ENCODE assay signal across 19 mouse cellular contexts in genomic region chr15:25693708-25694107, GRCm38 (mm10).
DNase-seq lines count a peak whose midpoint lies in the region; ATAC-seq and TF ChIP-seq lines count a peak whose summit lies in the region.
"Had no signal": no experiment of that assay in that cellular context is flagged by ENCODE, and none has a peak within 500 bp of the region (broad histone marks: within the 10 kb centered on the region; RNA-seq: fewer than 3 reads in every experiment).

No protein-coding gene starts in this region.

- no peaks in the 10 kb centered on the region for H3K27me3 ChIP-seq in kidney, embryonic 14.5 days (ENCODE audit: control insufficient read depth, insufficient read depth, low read length)
- H3K27me3 ChIP-seq in midbrain, postnatal 0 days (ENCODE audit: insufficient read depth, low read length) = no peaks in the 10 kb centered on the region
- no peaks in the 10 kb centered on the region; the same call in 1 of the 2 replicates for H3K27me3 ChIP-seq in midbrain, embryonic 13.5 days
- H3K27me3 ChIP-seq in embryonic facial prominence, embryonic 13.5 days = no peaks in the 10 kb centered on the region
- H3K27me3 ChIP-seq: hindbrain, embryonic 15.5 days; limb, embryonic 12.5 days; midbrain, embryonic 12.5 days had no signal

- no peak overlapping the region for H3K4me2 ChIP-seq in kidney, embryonic 14.5 days (replicated peaks; ENCODE audit: low read depth, low read length)
- H3K4me2 ChIP-seq in midbrain, postnatal 0 days (ENCODE audit: low read depth, low read length, poor library complexity, severe bottlenecking) = no peak overlapping the region
- H3K4me2 ChIP-seq in midbrain, embryonic 13.5 days (replicated peaks) = no peak overlapping the region
- H3K4me2 ChIP-seq in embryonic facial prominence, embryonic 13.5 days = no peak overlapping the region
- H3K4me2 ChIP-seq: hindbrain, embryonic 15.5 days; limb, embryonic 12.5 days; midbrain, embryonic 12.5 days had no signal

- no peaks in the 10 kb centered on the region for H3K9me3 ChIP-seq in kidney, embryonic 14.5 days (ENCODE audit: control insufficient read depth, low read length)
- H3K9me3 ChIP-seq in midbrain, postnatal 0 days (ENCODE audit: low read length) = no peaks in the 10 kb centered on the region
- H3K9me3 ChIP-seq in midbrain, embryonic 13.5 days = no peaks in the 10 kb centered on the region
- H3K9me3 ChIP-seq in embryonic facial prominence, embryonic 13.5 days = no peaks in the 10 kb centered on the region
- H3K9me3 ChIP-seq: hindbrain, embryonic 15.5 days; limb, embryonic 12.5 days; midbrain, embryonic 12.5 days had no signal

- H3K4me1 ChIP-seq in kidney, embryonic 14.5 days (ENCODE audit: control insufficient read depth, insufficient read depth, low read length) = peaks cover 17% of the 10 kb centered on the region
- no peaks in the 10 kb centered on the region for H3K4me1 ChIP-seq in midbrain, postnatal 0 days (ENCODE audit: insufficient read depth, low read length)
- H3K4me1 ChIP-seq in midbrain, embryonic 13.5 days (replicated peaks) = peaks cover 29% of the 10 kb centered on the region
- H3K4me1 ChIP-seq in embryonic facial prominence, embryonic 13.5 days = peaks cover 51% of the 10 kb centered on the region

- intact Hi-C loops in heart, postnatal 25 days (cut with DNase I) = loop anchor here (2.0 kb wide), 1 partner anchor 13 kb away; no protein-coding TSS in a partner anchor

- no peak overlapping the region for H3K27ac ChIP-seq in kidney, embryonic 14.5 days (ENCODE audit: low read depth, low read length)
- H3K27ac ChIP-seq in midbrain, postnatal 0 days (ENCODE audit: low read depth, low read length) = no peak overlapping the region
- H3K27ac ChIP-seq in midbrain, embryonic 13.5 days = no peak overlapping the region
- peak overlapping the region; percentile 68 for H3K27ac ChIP-seq in embryonic facial prominence, embryonic 13.5 days
- H3K27ac ChIP-seq: hindbrain, embryonic 15.5 days; left cerebral cortex, adult 2 months; macrophage; midbrain, embryonic 12.5 days had no signal

- no peak for ATAC-seq in kidney, embryonic 14.5 days (ENCODE audit: low FRiP score, low TSS enrichment)
- no peak for ATAC-seq in midbrain, postnatal 0 days (ENCODE audit: low FRiP score)
- no peak for ATAC-seq in midbrain, embryonic 13.5 days
- no peak for ATAC-seq in embryonic facial prominence, embryonic 13.5 days (ENCODE audit: insufficient number of reproducible peaks, insufficient read depth, low FRiP score, low TSS enrichment, low read depth)
- ATAC-seq: activated CD4-positive, CD25-positive, alpha-beta regulatory T cell, adult 4 months; forebrain, embryonic 16.5 days had no signal

- peak; percentile 5; the same call in 1 of the 2 replicates for TF ChIP-seq CTCF in midbrain, postnatal 0 days (IDR thresholded peaks at IDR 0.05)

- WGBS in kidney, embryonic 14.5 days = 80% methylated on average over 11 of the region's 11 CpGs
- WGBS in midbrain, postnatal 0 days = 85% methylated on average over 11 of the region's 11 CpGs
- 89% methylated on average over 11 of the region's 11 CpGs for WGBS in midbrain, embryonic 13.5 days
- 60% methylated on average over 11 of the region's 11 CpGs for WGBS in embryonic facial prominence, embryonic 13.5 days

- no peak overlapping the region for H3K4me3 ChIP-seq in kidney, embryonic 14.5 days (ENCODE audit: low read length)
- no peak overlapping the region for H3K4me3 ChIP-seq in midbrain, postnatal 0 days (ENCODE audit: low read depth, low read length)
- no peak overlapping the region for H3K4me3 ChIP-seq in midbrain, embryonic 13.5 days (replicated peaks)
- H3K4me3 ChIP-seq in embryonic facial prominence, embryonic 13.5 days = no peak overlapping the region
- H3K4me3 ChIP-seq: hindbrain, embryonic 15.5 days; left cerebral cortex, adult 2 months; limb, embryonic 12.5 days; midbrain, embryonic 12.5 days had no signal

- H3K9ac ChIP-seq in kidney, embryonic 14.5 days (ENCODE audit: low read depth, low read length) = no peak overlapping the region
- no peak overlapping the region for H3K9ac ChIP-seq in midbrain, postnatal 0 days (replicated peaks; ENCODE audit: low read length, poor library complexity, severe bottlenecking)
- H3K9ac ChIP-seq in midbrain, embryonic 13.5 days (replicated peaks) = no peak overlapping the region
- no peak overlapping the region for H3K9ac ChIP-seq in embryonic facial prominence, embryonic 13.5 days
- H3K9ac ChIP-seq: hindbrain, embryonic 15.5 days; limb, embryonic 12.5 days; midbrain, embryonic 12.5 days had no signal

- peak; percentile 36 for DNase-seq in kidney, adult 11 months
- no peak for DNase-seq in midbrain, postnatal 0 days (ENCODE audit: low spot score)
- DNase-seq in heart, postnatal 25 days (ENCODE audit: low spot score) = no peak
- no peak for DNase-seq in yolk sac, embryonic 10.5 days (ENCODE audit: low spot score)
- DNase-seq: adrenal gland, postnatal 36 days; gastrocnemius, postnatal 25 days; heart, postnatal 10 days; lung, adult 2 months; thymus, postnatal 36 days had no signal

- H3K36me3 ChIP-seq in kidney, embryonic 14.5 days (ENCODE audit: control insufficient read depth, insufficient read depth, low read length) = no peaks in the 10 kb centered on the region
- no peaks in the 10 kb centered on the region for H3K36me3 ChIP-seq in midbrain, postnatal 0 days (ENCODE audit: insufficient read depth, low read length)
- no peaks in the 10 kb centered on the region for H3K36me3 ChIP-seq in midbrain, embryonic 13.5 days
- H3K36me3 ChIP-seq in embryonic facial prominence, embryonic 13.5 days = no peaks in the 10 kb centered on the region
- H3K36me3 ChIP-seq: hindbrain, embryonic 15.5 days; midbrain, embryonic 12.5 days had no signal
